Mouse (Mus musculus) macrophage (primary cell): ENCODE measurements around the gene Cracr2a. TPM values are rescaled to one million over a fixed set of nuclear protein-coding genes. Genes with fewer than 3 reads are reported as not detected.

Experiments
- H3K27ac ChIP-seq: fragments of 350-480 bp; formaldehyde crosslinking; 2 replicates; pipeline ENCODE4 v1.9.0; 2021
- H3K36me3 ChIP-seq: fragments of 350-480 bp; formaldehyde crosslinking; 2 replicates; pipeline ENCODE4 v1.9.0; 2021; ENCODE audit errors: inconsistent target
- H3K4me3 ChIP-seq: fragments of 350-480 bp; formaldehyde crosslinking; 2 replicates; pipeline ENCODE4 v1.9.0; 2021; ENCODE audit errors: inconsistent target
- H3K79me2 ChIP-seq: fragments of 350-480 bp; formaldehyde crosslinking; 2 replicates; pipeline ENCODE4 v1.9.0; 2021; ENCODE audit errors: inconsistent target
- WGBS: methylation state at CpG from one replicate; pipeline ENCODE4 v1.1.7; 2026; ENCODE audit warnings: inconsistent platforms; ENCODE audit not compliant: missing documents; 5-methylcytosine and 5-hydroxymethylcytosine counted together
- polyA plus RNA-seq: library from polyadenylated mRNA; stranded (reverse); fragments of 250-400 nt; gene quantifications from 3 replicates; pipeline ENCODE4 v1.2.4, GENCODE M21; 2018; ENCODE audit warnings: inconsistent platforms

Gene Cracr2a
- polyA plus RNA-seq, 1 experiment from 2014 or later = 2.0 TPM

GRCm38 (mm10) chr6:127540517-127540916 lies 20.6 kb upstream of the Cracr2a start:
- H3K79me2 ChIP-seq = no peaks in the 10 kb centered on the region
- no peaks in the 10 kb centered on the region for H3K36me3 ChIP-seq
- H3K4me3 ChIP-seq = no peak overlapping the region
- no peak overlapping the region for H3K27ac ChIP-seq
- WGBS = 48% methylated on average over 4 of the region's 4 CpGs

- Histone ChIP-seq H3K4me3 (no peak overlapping the region), H3K27ac (no peak overlapping the region), H3K36me3 (no peaks in the 10 kb centered on the region), H3K79me2 (no peaks in the 10 kb centered on the region)
- 40% methylated on average over 18 of the region's 18 CpGs for WGBS
Observed at GRCm38 (mm10) chr6:127541617-127542374, 19.3 kb upstream of the Cracr2a start.

- no peak overlapping the region for H3K4me3 ChIP-seq
- 79% methylated on average over 4 of the region's 4 CpGs for WGBS
- no peaks in the 10 kb centered on the region for H3K36me3 ChIP-seq
- H3K27ac ChIP-seq = no peak overlapping the region
- no peaks in the 10 kb centered on the region for H3K79me2 ChIP-seq
Observed at GRCm38 (mm10) chr6:127546676-127547075, 14.5 kb upstream of the Cracr2a start.

- no peak overlapping the region for H3K27ac ChIP-seq
- H3K36me3 ChIP-seq = no peaks in the 10 kb centered on the region
- WGBS = 93% methylated on average over 3 of the region's 4 CpGs
- no peaks in the 10 kb centered on the region for H3K79me2 ChIP-seq
- no peak overlapping the region for H3K4me3 ChIP-seq
Observed at GRCm38 (mm10) chr6:127552940-127553339, 8.2 kb upstream of the Cracr2a start.

- Histone ChIP-seq H3K79me2 (no peaks in the 10 kb centered on the region), H3K27ac (no peak overlapping the region), H3K4me3 (no peak overlapping the region), H3K36me3 (no peaks in the 10 kb centered on the region)
- 83% methylated on average over 6 of the region's 6 CpGs for WGBS
Observed at GRCm38 (mm10) chr6:127555553-127555952, 5.6 kb upstream of the Cracr2a start.

GRCm38 (mm10) chr6:127560872-127561230 lies 287 bp upstream of the Cracr2a start:
- no peaks in the 10 kb centered on the region for H3K36me3 ChIP-seq
- 19% methylated on average over 7 of the region's 7 CpGs for WGBS
- no peaks in the 10 kb centered on the region for H3K79me2 ChIP-seq
- H3K4me3 ChIP-seq = no peak overlapping the region; the same call in 1 of the 2 replicates
- no peak overlapping the region for H3K27ac ChIP-seq

- Histone ChIP-seq H3K36me3 (no peaks in the 10 kb centered on the region), H3K79me2 (no peaks in the 10 kb centered on the region), H3K27ac (no peak overlapping the region), H3K4me3 (no peak overlapping the region)
- 79% methylated on average over 4 of the region's 4 CpGs for WGBS
Observed at GRCm38 (mm10) chr6:127563511-127563910, 2.4 kb downstream of the Cracr2a start.

GRCm38 (mm10) chr6:127565951-127566732 lies 5.0 kb downstream of the Cracr2a start:
- Histone ChIP-seq H3K4me3 (no peak overlapping the region), H3K36me3 (no peaks in the 10 kb centered on the region), H3K27ac (no peak overlapping the region), H3K79me2 (no peaks in the 10 kb centered on the region)
- WGBS = 10% methylated on average over 5 of the region's 7 CpGs

GRCm38 (mm10) chr6:127571849-127572550 lies 10.9 kb downstream of the Cracr2a start:
- WGBS = 96% methylated on average over 6 of the region's 8 CpGs
- H3K27ac ChIP-seq = no peak overlapping the region
- no peaks in the 10 kb centered on the region for H3K36me3 ChIP-seq
- no peak overlapping the region for H3K4me3 ChIP-seq
- no peaks in the 10 kb centered on the region for H3K79me2 ChIP-seq

GRCm38 (mm10) chr6:127573779-127574463 lies 12.8 kb downstream of the Cracr2a start:
- no peak overlapping the region for H3K4me3 ChIP-seq
- 21% methylated on average over 11 of the region's 11 CpGs for WGBS

GRCm38 (mm10) chr6:127575194-127575593 lies 14.1 kb downstream of the Cracr2a start:
- H3K79me2 ChIP-seq = no peaks in the 10 kb centered on the region
- WGBS = 100% methylated on average over 2 of the region's 2 CpGs
- no peak overlapping the region for H3K4me3 ChIP-seq
- no peaks in the 10 kb centered on the region for H3K36me3 ChIP-seq
- H3K27ac ChIP-seq = no peak overlapping the region

More at GRCm38 (mm10) chr6:127573779-127574463, 12.8 kb downstream of the Cracr2a start:
- H3K79me2 ChIP-seq = no peaks in the 10 kb centered on the region
- peak overlapping the region; percentile 19 for H3K27ac ChIP-seq
- H3K36me3 ChIP-seq = no peaks in the 10 kb centered on the region

GRCm38 (mm10) chr6:127577688-127578087 lies 16.6 kb downstream of the Cracr2a start:
- no peak overlapping the region for H3K4me3 ChIP-seq

GRCm38 (mm10) chr6:127578316-127578715 lies 17.2 kb downstream of the Cracr2a start:
- H3K79me2 ChIP-seq = no peaks in the 10 kb centered on the region
- no peak overlapping the region for H3K4me3 ChIP-seq
- no peaks in the 10 kb centered on the region for H3K36me3 ChIP-seq
- WGBS = 91% methylated on average over 7 of the region's 7 CpGs
- no peak overlapping the region for H3K27ac ChIP-seq

More at GRCm38 (mm10) chr6:127577688-127578087, 16.6 kb downstream of the Cracr2a start:
- Histone ChIP-seq H3K79me2 (no peaks in the 10 kb centered on the region), H3K36me3 (no peaks in the 10 kb centered on the region), H3K27ac (no peak overlapping the region)
- WGBS = 75% methylated on average over 4 of the region's 4 CpGs

- WGBS = 95% methylated on average over 5 of the region's 5 CpGs
- Histone ChIP-seq H3K27ac (no peak overlapping the region), H3K36me3 (no peaks in the 10 kb centered on the region), H3K79me2 (no peaks in the 10 kb centered on the region), H3K4me3 (no peak overlapping the region)
Observed at GRCm38 (mm10) chr6:127578810-127579209, 17.7 kb downstream of the Cracr2a start.
